Mouse (Mus musculus): ENCODE results near the gene Arhgap22.

GRCm38 (mm10) chr14:33290038-33290437, 76.2 kb downstream of the Arhgap22 start:
- TF ChIP-seq CTCF (IDR thresholded peaks at IDR 0.05; ENCODE audit: borderline replicate concordance, insufficient read depth, low read length) = no peak
- TF ChIP-seq POLR2A (IDR thresholded peaks at IDR 0.05; ENCODE audit: low read depth, low read length) = no peak
